Mouse (Mus musculus): ENCODE data around the gene Gm28510. TPM values are rescaled to one million over a fixed set of nuclear protein-coding genes. Genes with fewer than 3 reads are reported as not detected.
"Not testable (repeated sequence)": the region's sequence is repeated elsewhere in the genome, so short reads cannot be mapped to it uniquely, and the experiment has no call there.

The Gm28510 gene
- not detected in 2 replicates for polyA plus RNA-seq (2015; fragmentation: Nextera tagmentation; extraction: Ambion mirVana)

- not testable (repeated sequence) for H3K36me3 ChIP-seq (replicated peaks; ENCODE audit: insufficient read depth, low read length); H3K4me3 ChIP-seq (ENCODE audit: low read depth, low read length); H3K9me3 ChIP-seq (ENCODE audit: low read length); H3K27me3 ChIP-seq (ENCODE audit: insufficient read depth, low read length); H3K9ac ChIP-seq (replicated peaks); H3K27ac ChIP-seq (ENCODE audit: low read depth); H3K4me2 ChIP-seq (ENCODE audit: low read depth, low read length); DNase-seq; H3K4me1 ChIP-seq (ENCODE audit: insufficient read depth); ATAC-seq
- WGBS (ENCODE audit: insufficient replicate concordance), result no CpG with 5 or more reads among the region's 6 CpGs
Measured at GRCm38 (mm10) chrY:10412437-10412836, at the start of gene Gm28510. TSS of gene Gm28510 (plus strand) at chrY:10412737.

Other genes with a start within 250 kb of the Gm28510 start
- not detected in 2 replicates for gene Gm20834, start 88.1 kb upstream of the Gm28510 start, polyA plus RNA-seq (2015; fragmentation: Nextera tagmentation; extraction: Ambion mirVana)
- not detected in 2 replicates for gene Gm20737, start 123.3 kb downstream of the Gm28510 start, polyA plus RNA-seq (2015; fragmentation: Nextera tagmentation; extraction: Ambion mirVana)
- not detected in 2 replicates for gene Gm21775, start 140.7 kb downstream of the Gm28510 start, polyA plus RNA-seq (2015; fragmentation: Nextera tagmentation; extraction: Ambion mirVana)
- not detected in 2 replicates for gene Gm21900, start 203.6 kb downstream of the Gm28510 start, polyA plus RNA-seq (2015; fragmentation: Nextera tagmentation; extraction: Ambion mirVana)